Mouse (Mus musculus): ENCODE data around the gene Msh6.

- TF ChIP-seq CTCF (conservative IDR thresholded peaks at IDR 0.05 in 1 of 2, IDR thresholded peaks at IDR 0.05 in 1 of 2; ENCODE audit: low read depth in 2 of 2, low read length in 2 of 2) (no peak), ZNF384 (IDR thresholded peaks at IDR 0.05; ENCODE audit: low read depth, low read length) (no peak), MAX (IDR thresholded peaks at IDR 0.05; ENCODE audit: low read length) (no peak), CHD1 (IDR thresholded peaks at IDR 0.05; ENCODE audit: low read depth, low read length) (no peak)
Measured at GRCm38 (mm10) chr17:87984440-87985214, 9.8 kb downstream of the Msh6 start.

Measured in CH12.LX (cell line).